8 mouse cellular contexts compared by ENCODE assay signal in the genomic region with DNA sequence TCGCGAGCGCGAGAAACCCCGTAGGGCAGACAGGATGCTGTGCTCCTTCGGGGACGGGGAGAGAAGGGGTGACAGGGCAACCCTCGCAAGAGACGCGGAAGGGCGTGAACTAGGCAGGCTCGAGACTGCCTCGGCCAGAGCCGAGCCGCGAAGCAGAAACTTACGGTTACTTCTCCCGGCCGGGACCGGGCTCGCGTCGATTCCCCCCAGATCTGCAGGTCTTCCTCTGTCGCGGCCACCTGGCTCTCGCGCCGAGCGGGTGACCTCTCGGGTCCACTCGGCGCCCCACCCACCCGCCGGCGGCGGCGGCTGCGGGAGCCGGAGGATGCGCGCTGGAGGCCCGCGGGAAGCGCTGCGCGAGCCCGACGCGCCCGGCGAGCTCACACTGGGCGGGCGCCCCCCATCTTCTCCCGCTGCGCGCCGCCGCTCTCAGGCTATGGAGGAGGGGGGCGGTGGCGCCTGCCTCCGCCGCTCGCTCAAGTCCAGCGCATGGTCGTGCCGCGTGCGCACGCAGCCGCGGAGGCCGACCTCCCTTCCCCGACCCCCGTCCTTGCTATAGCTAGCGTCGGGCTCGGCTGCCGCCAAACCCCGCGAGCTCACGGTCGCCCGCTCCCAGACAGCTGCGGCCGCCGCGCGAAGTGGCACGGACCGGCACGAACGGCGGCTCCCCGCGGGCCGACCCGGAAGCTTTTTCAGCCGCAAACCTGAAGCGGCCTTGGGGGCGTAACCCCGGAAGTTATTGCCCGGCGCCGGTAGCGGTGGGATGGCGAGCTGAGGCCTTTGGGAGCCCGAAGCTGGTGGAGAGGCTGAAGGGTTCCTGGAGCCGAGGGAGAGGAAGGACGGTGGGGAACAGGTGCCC. TPM values are rescaled to one million over a fixed set of nuclear protein-coding genes. Genes with fewer than 3 reads are reported as not detected.
DNase-seq lines count a peak whose midpoint lies in the region; ATAC-seq and TF ChIP-seq lines count a peak whose summit lies in the region.

A gene (minus strand): TSS at position 493 of the 859 bp plus-strand sequence.
A gene (plus strand): TSS at position 752 of the 859 bp plus-strand sequence.

- H3K27me3 ChIP-seq in G1E (ENCODE audit: insufficient read depth, low read length) = no peaks in the 10 kb centered on the region
- no peaks in the 10 kb centered on the region for H3K27me3 ChIP-seq in forebrain, postnatal 0 days (ENCODE audit: insufficient read depth, low read length)
- H3K27me3 ChIP-seq in lung, embryonic 16.5 days (ENCODE audit: control insufficient read depth, insufficient read depth, low read depth, low read length) = no peaks in the 10 kb centered on the region

- no peak for TF ChIP-seq CTCF in G1E (IDR thresholded peaks at IDR 0.05; ENCODE audit: low read depth, low read length)
- peak; percentile 18; the same call in 1 of the 2 replicates for TF ChIP-seq CTCF in forebrain, postnatal 0 days (IDR thresholded peaks at IDR 0.05; ENCODE audit: low read depth)

- H3K4me3 ChIP-seq in G1E (ENCODE audit: low read depth, low read length) = peak within 1 kb of the TSS; percentile 97
- H3K4me3 ChIP-seq in forebrain, postnatal 0 days (ENCODE audit: low read depth, low read length) = peak within 1 kb of the TSS; percentile 88
- peak within 1 kb of the TSS; percentile 71 for H3K4me3 ChIP-seq in lung, embryonic 16.5 days (ENCODE audit: low read length)

- H3K9me3 ChIP-seq in G1E (replicated peaks) = no peaks in the 10 kb centered on the region
- H3K9me3 ChIP-seq in forebrain, postnatal 0 days (ENCODE audit: low read length) = no peaks in the 10 kb centered on the region
- H3K9me3 ChIP-seq in lung, embryonic 16.5 days (ENCODE audit: control insufficient read depth, low read length) = no peaks in the 10 kb centered on the region

- peak; percentile 61 for ATAC-seq in G1E (ENCODE audit: extremely low read depth, insufficient number of reproducible peaks, low FRiP score, poor library complexity, severe bottlenecking)
- ATAC-seq in forebrain, postnatal 0 days = peak; percentile 94
- peak; percentile 97 for ATAC-seq in lung, embryonic 16.5 days (ENCODE audit: low read depth)

- peaks cover 23% of the 10 kb centered on the region for H3K4me1 ChIP-seq in G1E (ENCODE audit: insufficient read depth, low read depth, low read length)
- H3K4me1 ChIP-seq in forebrain, postnatal 0 days (ENCODE audit: insufficient read depth) = peaks cover 7% of the 10 kb centered on the region; the same call in 1 of the 2 replicates
- H3K4me1 ChIP-seq in lung, embryonic 16.5 days (replicated peaks; ENCODE audit: control insufficient read depth, insufficient read depth, low read length) = peaks cover 5% of the 10 kb centered on the region; the same call in 1 of the 2 replicates

- under 1% methylated on average over 98 of the region's 109 CpGs for WGBS in forebrain, postnatal 0 days
- WGBS in lung, embryonic 16.5 days = 0% methylated on average over 93 of the region's 109 CpGs

- H3K9ac ChIP-seq in forebrain, postnatal 0 days = peak within 1 kb of the TSS; percentile 82
- peak within 1 kb of the TSS; percentile 73 for H3K9ac ChIP-seq in lung, embryonic 16.5 days (ENCODE audit: low read length)

- peak within 1 kb of the TSS; percentile 64 for H3K4me2 ChIP-seq in forebrain, postnatal 0 days (ENCODE audit: low read depth)
- peak within 1 kb of the TSS; percentile 72 for H3K4me2 ChIP-seq in lung, embryonic 16.5 days (ENCODE audit: low read depth, low read length)

- DNase-seq in G1E (ENCODE audit: low spot score) = peak; percentile 67
- DNase-seq in cerebellum, adult 18-20 months = peak; percentile 91 to 92
- peak; percentile 93 for DNase-seq in forebrain, postnatal 0 days
- DNase-seq in heart, postnatal 4 days = peak; percentile 90
- DNase-seq in layer of hippocampus, adult 9-10 months (ENCODE audit: low spot score) = peak; percentile 55
- DNase-seq in ovary, postnatal 10 days (ENCODE audit: low spot score) = peak; percentile 83
- DNase-seq in thymus, postnatal 10 days (ENCODE audit: low spot score in 2 of 2) = peak; percentile 82 to 86

- H3K36me3 ChIP-seq in G1E (replicated peaks) = peaks cover 11% of the 10 kb centered on the region
- H3K36me3 ChIP-seq in forebrain, postnatal 0 days (ENCODE audit: insufficient read depth) = 0 out of 2 replicates have a peak, but pooled peaks cover 3% of the 10 kb centered on the region
- no peaks in the 10 kb centered on the region for H3K36me3 ChIP-seq in lung, embryonic 16.5 days (ENCODE audit: control insufficient read depth, insufficient read depth, low read length)

- peak within 1 kb of the TSS; percentile 94 for H3K27ac ChIP-seq in forebrain, postnatal 0 days (ENCODE audit: low read depth, low read length)
- peak within 1 kb of the TSS; percentile 83 for H3K27ac ChIP-seq in lung, embryonic 16.5 days (ENCODE audit: low read length)

RNA-seq across cellular contexts. Expression of the first gene that starts in this region (rescaled TPM):
- total RNA-seq in G1E (2014; fragmentation: Nextera tagmentation) (38.2 and 44.5 TPM in 2 replicates), G1E (2017) (38.2 and 42.2 TPM in 2 replicates)
- 12.0 and 12.6 TPM in 2 replicates for polyA plus RNA-seq in G1E (2012)
- 74.0 and 81.1 TPM in 2 replicates for total RNA-seq in forebrain, postnatal 0 days (2014; rRNA removed)
- 10.5 and 17.2 TPM in 2 replicates for polyA plus RNA-seq in forebrain, postnatal 0 days (2015; fragmentation: Nextera tagmentation; extraction: Ambion mirVana)
- 10 to 100 TPM; 30.7 to 33.1 TPM for total RNA-seq in heart, postnatal 4 days (2021)
- 6.7 and 7.8 TPM in 2 replicates for polyA plus RNA-seq in lung, embryonic 16.5 days (2015; fragmentation: Nextera tagmentation; extraction: Ambion mirVana)

RNA-seq across cellular contexts. Expression of the second gene that starts in this region (rescaled TPM):
- total RNA-seq in G1E (2014; fragmentation: Nextera tagmentation) (156 and 166 TPM in 2 replicates), G1E (2017) (92.7 and 94.1 TPM in 2 replicates)
- 8.2 and 8.4 TPM in 2 replicates for polyA plus RNA-seq in G1E (2012)
- 50.2 and 53.0 TPM in 2 replicates for total RNA-seq in forebrain, postnatal 0 days (2014; rRNA removed)
- 19.7 and 27.5 TPM in 2 replicates for polyA plus RNA-seq in forebrain, postnatal 0 days (2015; fragmentation: Nextera tagmentation; extraction: Ambion mirVana)
- 10 to 100 TPM; 32.8 to 37.2 TPM for total RNA-seq in heart, postnatal 4 days (2021)
- 42.7 and 45.0 TPM in 2 replicates for polyA plus RNA-seq in lung, embryonic 16.5 days (2015; fragmentation: Nextera tagmentation; extraction: Ambion mirVana)

Comparison
In these comparisons a context has a peak if more than half of its experiments do, and no peak if none do; other contexts are left out.
1. Peak in every context shown above with its lines: DNase-seq, ATAC-seq, H3K4me3 ChIP-seq and H3K27ac ChIP-seq.